Mouse (Mus musculus) stomach, embryonic 15.5 days (tissue): ENCODE measurements at regions not wholly inside any gene's neighbourhood (a gene's known extent, or its start where the extent isn't known, plus 50 kb on each side); places are given as distances from the start of the nearest gene placed in this dataset.
"Not testable (repeated sequence)": the region's sequence is repeated elsewhere in the genome, so short reads cannot be mapped to it uniquely, and the experiment has no call there.

Experiments
- ATAC-seq: fragments of 200-750 bp; cut with Nextera tagmentation; 2 replicates; pipeline ENCODE4 v1.8.0; 2017; ENCODE audit warnings: low read depth, moderate number of reproducible peaks, moderate TSS enrichment; ENCODE audit not compliant: insufficient read depth, low FRiP score
- H3K27ac ChIP-seq: fragments of 300-500 bp; sonication (generic); 2 replicates; pipeline ENCODE4 v1.5.1; 2015; ENCODE audit warnings: mild to moderate bottlenecking, inconsistent platforms
- H3K27me3 ChIP-seq: fragments of 300-500 bp; sonication (generic); replicated peaks from 2 replicates; pipeline ENCODE4 v1.6.1; 2015; ENCODE audit warnings: inconsistent platforms
- H3K36me3 ChIP-seq: fragments of 300-500 bp; sonication (generic); 2 replicates; pipeline ENCODE4 v1.6.1; 2015; ENCODE audit warnings: inconsistent platforms
- H3K4me1 ChIP-seq: fragments of 300-500 bp; sonication (generic); 2 replicates; pipeline ENCODE4 v1.6.1; 2015; ENCODE audit warnings: inconsistent platforms
- H3K4me2 ChIP-seq: fragments of 300-500 bp; sonication (generic); 2 replicates; pipeline ENCODE4 v1.6.1; 2015; ENCODE audit warnings: mild to moderate bottlenecking, inconsistent platforms
- H3K4me3 ChIP-seq: fragments of 300-500 bp; sonication (generic); replicated peaks from 2 replicates; pipeline ENCODE4 v1.5.1; 2015; ENCODE audit warnings: inconsistent platforms
- H3K9ac ChIP-seq: fragments of 300-500 bp; sonication (generic); 2 replicates; pipeline ENCODE4 v1.6.1; 2015; ENCODE audit warnings: inconsistent platforms
- H3K9me3 ChIP-seq: fragments of 300-500 bp; sonication (generic); 2 replicates; pipeline ENCODE4 v1.6.1; 2016; ENCODE audit warnings: inconsistent platforms
- WGBS: fragments of 180-500 bp; shearing (Covaris S2); methylation state at CpG from one replicate; pipeline ENCODE4 v1.1.7; 2015; 5-methylcytosine and 5-hydroxymethylcytosine counted together

GRCm38 (mm10) chr12:14287657-14288056, 135.8 kb upstream of the Fam84a start:
- 93% methylated on average over 2 of the region's 2 CpGs for WGBS
- Histone ChIP-seq H3K9ac (no peak overlapping the region), H3K4me2 (no peak overlapping the region), H3K4me1 (no peaks in the 10 kb centered on the region), H3K36me3 (no peaks in the 10 kb centered on the region), H3K4me3 (no peak overlapping the region), H3K27me3 (no peaks in the 10 kb centered on the region), H3K27ac (no peak overlapping the region), H3K9me3 (no peaks in the 10 kb centered on the region)
- ATAC-seq = no peak

GRCm38 (mm10) chr12:14286676-14287075, 134.8 kb upstream of the Fam84a start:
- ATAC-seq = no peak; the same call in 1 of the 2 replicates
- no peak overlapping the region for H3K4me2 ChIP-seq
- no peak overlapping the region for H3K9ac ChIP-seq
- no peaks in the 10 kb centered on the region for H3K9me3 ChIP-seq
- no peak overlapping the region for H3K4me3 ChIP-seq
- 0 out of 2 replicates have a peak overlapping the region, but pooled peaks have one; percentile 59 for H3K27ac ChIP-seq
- no peaks in the 10 kb centered on the region for H3K4me1 ChIP-seq
- no peaks in the 10 kb centered on the region for H3K36me3 ChIP-seq
- no peaks in the 10 kb centered on the region for H3K27me3 ChIP-seq
- 76% methylated on average over 1 of the region's 1 CpGs for WGBS

- peak overlapping the region; percentile 28; the same call in 1 of the 2 replicates for H3K27ac ChIP-seq
- 70% methylated on average over 2 of the region's 2 CpGs for WGBS
- no peaks in the 10 kb centered on the region for H3K36me3 ChIP-seq
- no peaks in the 10 kb centered on the region for H3K27me3 ChIP-seq
- H3K9me3 ChIP-seq = no peaks in the 10 kb centered on the region
- ATAC-seq = peak; percentile 86
- no peaks in the 10 kb centered on the region for H3K4me1 ChIP-seq
- H3K4me3 ChIP-seq = no peak overlapping the region
- no peak overlapping the region for H3K4me2 ChIP-seq
- no peak overlapping the region for H3K9ac ChIP-seq
These were observed 134.1 kb upstream of the Fam84a start for GRCm38 (mm10) chr12:14285870-14286535.

DNA sequence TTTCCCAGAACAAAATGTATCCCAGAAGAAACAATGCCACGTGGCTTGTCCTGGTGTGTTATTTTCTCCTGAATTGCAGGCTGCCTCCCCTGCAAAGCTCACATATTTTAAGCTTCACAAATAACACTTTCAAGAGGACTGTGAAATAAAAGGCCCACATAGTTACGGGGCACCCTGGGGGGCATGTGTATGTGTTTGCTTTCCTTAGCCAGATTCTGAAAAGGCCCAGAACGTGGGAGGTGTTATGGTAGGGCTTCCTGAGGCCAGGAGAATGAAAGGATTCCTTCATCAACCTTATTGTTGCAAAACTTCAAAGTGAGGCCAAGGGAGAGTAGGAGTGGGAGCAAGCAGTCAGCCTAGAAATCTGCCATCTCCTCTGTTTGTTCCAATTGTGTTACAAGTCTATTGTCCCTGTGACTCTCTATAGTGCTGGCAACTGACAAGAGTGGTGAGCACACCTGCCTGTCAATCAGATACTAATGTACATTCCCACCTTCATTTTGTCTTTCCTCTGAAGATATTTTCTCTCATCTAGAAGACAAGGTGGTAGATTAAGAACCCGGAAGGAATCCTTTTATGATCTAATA, 131.3 kb upstream of the Fam84a start:
- H3K4me1 ChIP-seq = no peaks in the 10 kb centered on the region
- H3K4me2 ChIP-seq = no peak overlapping the region
- H3K27ac ChIP-seq = no peak overlapping the region
- no peaks in the 10 kb centered on the region for H3K9me3 ChIP-seq
- WGBS = 54% methylated on average over 4 of the region's 4 CpGs
- H3K4me3 ChIP-seq = no peak overlapping the region
- no peak for ATAC-seq
- no peak overlapping the region for H3K9ac ChIP-seq
- H3K27me3 ChIP-seq = no peaks in the 10 kb centered on the region
- H3K36me3 ChIP-seq = no peaks in the 10 kb centered on the region

DNA sequence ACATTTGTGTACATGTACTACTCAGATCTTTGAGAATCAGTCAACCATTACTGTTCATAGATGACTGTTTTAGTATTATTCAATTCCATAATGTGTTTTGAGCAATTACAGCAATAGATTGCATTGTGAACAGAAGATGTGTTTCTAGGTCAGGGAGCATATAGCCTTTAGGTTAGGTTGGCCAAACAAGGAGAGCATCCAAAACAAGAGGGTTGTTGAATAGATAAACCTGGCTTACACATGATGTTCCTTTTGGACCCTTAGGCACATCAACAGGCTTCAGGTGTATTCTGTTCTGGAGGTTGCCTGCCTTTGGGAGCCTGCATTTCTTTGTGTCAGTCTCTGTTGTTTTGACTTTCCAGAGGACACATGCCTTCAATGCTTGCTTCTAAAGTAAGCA, 123.4 kb upstream of the Fam84a start:
- Histone ChIP-seq H3K9me3 (no peaks in the 10 kb centered on the region), H3K4me3 (no peak overlapping the region), H3K36me3 (no peaks in the 10 kb centered on the region), H3K9ac (no peak overlapping the region), H3K4me1 (no peaks in the 10 kb centered on the region), H3K27me3 (no peaks in the 10 kb centered on the region), H3K4me2 (no peak overlapping the region), H3K27ac (no peak overlapping the region)
- ATAC-seq = no peak

- 84% methylated on average over 5 of the region's 5 CpGs for WGBS
- H3K27ac ChIP-seq = no peak overlapping the region
- H3K4me3 ChIP-seq = no peak overlapping the region
- no peak overlapping the region for H3K9ac ChIP-seq
- ATAC-seq = no peak
- no peaks in the 10 kb centered on the region for H3K4me1 ChIP-seq
- H3K27me3 ChIP-seq = no peaks in the 10 kb centered on the region
- no peaks in the 10 kb centered on the region for H3K36me3 ChIP-seq
- H3K9me3 ChIP-seq = no peaks in the 10 kb centered on the region
- H3K4me2 ChIP-seq = no peak overlapping the region
These were observed 122.9 kb upstream of the Fam84a start for GRCm38 (mm10) chr12:14274796-14275195.

GRCm38 (mm10) chr12:14271216-14271615, 119.4 kb upstream of the Fam84a start:
- H3K36me3 ChIP-seq = no peaks in the 10 kb centered on the region
- no peak overlapping the region for H3K9ac ChIP-seq
- H3K27ac ChIP-seq = no peak overlapping the region
- H3K27me3 ChIP-seq = no peaks in the 10 kb centered on the region
- ATAC-seq = no peak
- no peak overlapping the region for H3K4me2 ChIP-seq
- H3K4me3 ChIP-seq = no peak overlapping the region
- no peaks in the 10 kb centered on the region for H3K4me1 ChIP-seq
- H3K9me3 ChIP-seq = no peaks in the 10 kb centered on the region

GRCm38 (mm10) chr12:14261102-14261501, 109.2 kb upstream of the Fam84a start:
- H3K4me2 ChIP-seq = no peak overlapping the region
- WGBS = 82% methylated on average over 2 of the region's 2 CpGs
- H3K27ac ChIP-seq = no peak overlapping the region
- no peak overlapping the region for H3K9ac ChIP-seq
- no peaks in the 10 kb centered on the region for H3K9me3 ChIP-seq
- no peak overlapping the region for H3K4me3 ChIP-seq
- ATAC-seq = no peak
- no peaks in the 10 kb centered on the region for H3K4me1 ChIP-seq
- H3K27me3 ChIP-seq = no peaks in the 10 kb centered on the region
- no peaks in the 10 kb centered on the region for H3K36me3 ChIP-seq

DNA sequence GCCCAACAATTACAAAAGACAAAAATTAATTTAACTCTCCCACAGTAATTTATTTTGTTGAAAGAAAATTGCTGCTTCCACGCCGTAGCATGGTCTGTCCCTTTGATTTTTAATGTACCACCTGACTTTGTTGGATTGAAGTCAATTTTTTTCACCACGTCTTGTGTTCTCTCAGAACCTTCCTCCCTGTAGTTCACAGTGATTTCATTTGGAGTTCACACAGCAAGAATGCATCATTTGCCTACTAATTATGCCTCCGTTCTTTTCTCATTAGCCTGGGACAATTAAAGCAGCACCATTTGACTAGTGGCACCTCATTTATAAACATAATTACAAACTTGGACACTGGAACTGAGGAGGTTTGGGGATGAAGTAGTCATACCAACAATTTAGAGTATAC, 108.4 kb upstream of the Fam84a start:
- Histone ChIP-seq H3K9me3 (no peaks in the 10 kb centered on the region), H3K9ac (no peak overlapping the region), H3K4me3 (no peak overlapping the region), H3K27ac (no peak overlapping the region), H3K36me3 (no peaks in the 10 kb centered on the region), H3K4me1 (no peaks in the 10 kb centered on the region), H3K27me3 (no peaks in the 10 kb centered on the region), H3K4me2 (no peak overlapping the region)
- ATAC-seq = no peak
- WGBS = 76% methylated on average over 4 of the region's 4 CpGs

- Histone ChIP-seq H3K27ac (no peak overlapping the region), H3K4me3 (no peak overlapping the region), H3K27me3 (no peaks in the 10 kb centered on the region), H3K36me3 (no peaks in the 10 kb centered on the region), H3K4me1 (no peaks in the 10 kb centered on the region), H3K4me2 (no peak overlapping the region), H3K9me3 (no peaks in the 10 kb centered on the region), H3K9ac (no peak overlapping the region)
- WGBS = 84% methylated on average over 5 of the region's 5 CpGs
- ATAC-seq = no peak
These were observed 101.5 kb upstream of the Fam84a start for GRCm38 (mm10) chr12:14253336-14253735.

- H3K27me3 ChIP-seq = no peaks in the 10 kb centered on the region
- no peaks in the 10 kb centered on the region for H3K36me3 ChIP-seq
- H3K9ac ChIP-seq = no peak overlapping the region
- WGBS = 85% methylated on average over 4 of the region's 4 CpGs
- H3K27ac ChIP-seq = no peak overlapping the region
- no peak overlapping the region for H3K4me2 ChIP-seq
- ATAC-seq = no peak
- no peaks in the 10 kb centered on the region for H3K4me1 ChIP-seq
- H3K9me3 ChIP-seq = no peaks in the 10 kb centered on the region
- no peak overlapping the region for H3K4me3 ChIP-seq
These were observed 98.3 kb upstream of the Fam84a start for GRCm38 (mm10) chr12:14250124-14250523.

- not testable (repeated sequence) for H3K4me2 ChIP-seq, H3K9me3 ChIP-seq, H3K27me3 ChIP-seq, H3K27ac ChIP-seq, H3K36me3 ChIP-seq, H3K9ac ChIP-seq, H3K4me3 ChIP-seq, ATAC-seq, H3K4me1 ChIP-seq
- 94% methylated on average over 6 of the region's 6 CpGs for WGBS
These were observed 90.9 kb upstream of the Fam84a start for GRCm38 (mm10) chr12:14242720-14243119.

DNA sequence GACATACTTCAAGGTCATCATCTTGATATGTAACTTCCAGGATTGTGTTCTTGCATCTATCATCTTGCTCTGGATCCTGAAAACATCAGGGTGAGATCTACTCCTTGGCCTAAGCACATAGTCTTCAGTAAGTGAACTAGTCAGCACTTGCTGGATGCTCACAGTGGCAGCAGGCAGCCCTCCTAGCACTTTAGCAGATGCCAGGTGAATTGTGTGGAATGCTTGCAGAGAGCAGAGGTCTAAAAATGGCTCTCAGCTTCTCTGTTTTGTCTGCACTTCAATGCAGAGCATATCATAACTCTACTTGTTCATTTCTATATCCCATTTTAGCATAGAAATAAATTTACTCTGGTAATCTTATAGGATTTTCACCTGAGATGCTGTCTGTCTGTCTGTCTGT, 85.8 kb upstream of the Fam84a start:
- H3K4me3 ChIP-seq = no peak overlapping the region
- no peak overlapping the region for H3K4me2 ChIP-seq
- no peaks in the 10 kb centered on the region for H3K9me3 ChIP-seq
- no peak for ATAC-seq
- no peaks in the 10 kb centered on the region for H3K27me3 ChIP-seq
- H3K27ac ChIP-seq = no peak overlapping the region
- H3K36me3 ChIP-seq = no peaks in the 10 kb centered on the region
- H3K9ac ChIP-seq = no peak overlapping the region
- H3K4me1 ChIP-seq = no peaks in the 10 kb centered on the region
